Mouse (Mus musculus) kidney, embryonic 16.5 days (tissue): ENCODE results near the gene Iqca. TPM values are rescaled to one million over a fixed set of nuclear protein-coding genes. Genes with fewer than 3 reads are reported as not detected.

Experiments used
- ATAC-seq: fragments of 200-750 bp; cut with Nextera tagmentation; 2 replicates; pipeline ENCODE4 v1.8.0; 2017; ENCODE audit warnings: moderate TSS enrichment; ENCODE audit not compliant: low FRiP score, low TSS enrichment
- H3K27ac ChIP-seq: fragments of 300-500 bp; sonication (generic); 2 replicates; pipeline ENCODE4 v1.5.1; 2014; ENCODE audit warnings: low read length
- H3K27me3 ChIP-seq: fragments of 300-500 bp; sonication (generic); 2 replicates; pipeline ENCODE4 v1.6.1; 2014; ENCODE audit warnings: low read length, control low read depth, mixed read lengths; ENCODE audit not compliant: insufficient read depth
- H3K36me3 ChIP-seq: fragments of 300-500 bp; sonication (generic); 2 replicates; pipeline ENCODE4 v1.6.1; 2014; ENCODE audit warnings: low read length, control low read depth, mixed read lengths; ENCODE audit not compliant: insufficient read depth
- H3K4me1 ChIP-seq: fragments of 300-500 bp; sonication (generic); 2 replicates; pipeline ENCODE4 v1.6.1; 2014; ENCODE audit warnings: low read length, control low read depth, mixed read lengths; ENCODE audit not compliant: insufficient read depth
- H3K4me2 ChIP-seq: fragments of 300-500 bp; sonication (generic); replicated peaks from 2 replicates; pipeline ENCODE4 v1.6.1; 2014; ENCODE audit warnings: low read depth, low read length
- H3K4me3 ChIP-seq: fragments of 300-500 bp; sonication (generic); 2 replicates; pipeline ENCODE4 v1.5.1; 2014; ENCODE audit warnings: mild to moderate bottlenecking, low read length
- H3K9ac ChIP-seq: fragments of 300-500 bp; sonication (generic); replicated peaks from 2 replicates; pipeline ENCODE4 v1.6.1; 2014; ENCODE audit warnings: low read length
- H3K9me3 ChIP-seq: fragments of 300-500 bp; sonication (generic); 2 replicates; pipeline ENCODE4 v1.6.1; 2016; ENCODE audit warnings: low read length, control low read depth
- WGBS: fragments of 180-500 bp; shearing (Covaris S2); extraction: QIAGEN DNeasy Blood & Tissue Kit; methylation state at CpG from one replicate; pipeline ENCODE4 v1.1.7; 2014; 5-methylcytosine and 5-hydroxymethylcytosine counted together
- polyA plus RNA-seq: library from polyadenylated mRNA; unstranded; fragments of >200 nt; fragmentation: Nextera tagmentation; extraction: Ambion mirVana; gene quantifications from 2 replicates; pipeline ENCODE4 v1.2.1, GENCODE M21; 2015

Iqca gene
- polyA plus RNA-seq: 0.34 and 0.39 TPM in 2 replicates

GRCm38 (mm10) chr1:90153099-90153744 is at the start of gene Iqca:
Iqca (minus strand) TSS chr1:90153401.
- Histone ChIP-seq H3K4me2 (peak within 1 kb of the TSS; percentile 51), H3K27me3 (no peaks in the 10 kb centered on the region), H3K27ac (no peak within 1 kb of the TSS), H3K4me3 (peak within 1 kb of the TSS; percentile 29), H3K9me3 (no peaks in the 10 kb centered on the region), H3K9ac (0 out of 2 replicates have a peak within 1 kb of the TSS, but pooled peaks have one; percentile 33), H3K36me3 (no peaks in the 10 kb centered on the region), H3K4me1 (peaks cover 16% of the 10 kb centered on the region)
- WGBS: 4% methylated on average over 18 of the region's 18 CpGs
- peak; percentile 95 for ATAC-seq

GRCm38 (mm10) chr1:90202207-90202978 is 49.2 kb upstream of the Iqca start:
- Histone ChIP-seq H3K27ac (0 out of 2 replicates have a peak overlapping the region, but pooled peaks have one; percentile 11), H3K27me3 (no peaks in the 10 kb centered on the region), H3K9ac (peak overlapping the region; percentile 13; the same call in 1 of the 2 replicates), H3K36me3 (no peaks in the 10 kb centered on the region), H3K4me1 (peaks cover 40% of the 10 kb centered on the region), H3K4me3 (0 out of 2 replicates have a peak overlapping the region, but pooled peaks have one; percentile 5), H3K9me3 (no peaks in the 10 kb centered on the region), H3K4me2 (peak overlapping the region; percentile 57)
- ATAC-seq: peak; percentile 50; the same call in 1 of the 2 replicates
- 15% methylated on average over 23 of the region's 23 CpGs for WGBS

GRCm38 (mm10) chr1:90201655-90202054 is 48.5 kb upstream of the Iqca start:
- 55% methylated on average over 2 of the region's 2 CpGs for WGBS

GRCm38 (mm10) chr1:90201246-90201645 is 48.0 kb upstream of the Iqca start:
- peaks cover 31% of the 10 kb centered on the region for H3K4me1 ChIP-seq
- WGBS: 80% methylated on average over 5 of the region's 5 CpGs

More at GRCm38 (mm10) chr1:90201655-90202054, 48.5 kb upstream of the Iqca start:
- Histone ChIP-seq H3K4me1 (peaks cover 33% of the 10 kb centered on the region), H3K27ac (no peak overlapping the region), H3K9me3 (no peaks in the 10 kb centered on the region), H3K36me3 (no peaks in the 10 kb centered on the region), H3K27me3 (no peaks in the 10 kb centered on the region), H3K9ac (no peak overlapping the region), H3K4me2 (no peak overlapping the region), H3K4me3 (no peak overlapping the region)
- ATAC-seq: no peak

DNA sequence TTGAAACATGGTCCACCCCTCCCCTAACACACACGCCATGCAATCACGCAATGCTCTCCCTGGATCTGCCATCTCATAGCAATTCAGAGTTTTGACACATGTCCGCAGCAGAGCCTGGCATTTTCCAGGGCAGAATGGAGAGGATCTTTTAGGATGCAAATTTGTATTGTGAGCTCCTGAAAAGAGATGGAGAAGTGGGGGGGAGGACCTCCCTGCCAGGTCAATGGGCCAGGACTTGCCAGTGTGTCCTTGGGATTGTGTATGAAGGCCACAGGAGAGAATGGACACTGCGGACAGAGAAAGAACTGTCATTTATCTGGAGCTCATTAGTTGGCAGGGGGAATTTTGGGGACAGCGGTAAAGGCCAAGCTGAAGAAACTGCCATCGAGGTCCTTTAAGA is 35.8 kb upstream of the Iqca start:
- Histone ChIP-seq H3K9ac (no peak overlapping the region), H3K9me3 (peaks cover 10% of the 10 kb centered on the region; the same call in 1 of the 2 replicates), H3K27ac (no peak overlapping the region), H3K36me3 (no peaks in the 10 kb centered on the region), H3K4me1 (no peaks in the 10 kb centered on the region), H3K27me3 (peaks cover 3% of the 10 kb centered on the region; the same call in 1 of the 2 replicates), H3K4me3 (no peak overlapping the region), H3K4me2 (no peak overlapping the region)
- WGBS: 97% methylated on average over 6 of the region's 6 CpGs
- ATAC-seq: no peak

More at GRCm38 (mm10) chr1:90201246-90201645, 48.0 kb upstream of the Iqca start:
- no peaks in the 10 kb centered on the region for H3K36me3 ChIP-seq
- H3K4me3 ChIP-seq: no peak overlapping the region
- H3K4me2 ChIP-seq: no peak overlapping the region
- no peak overlapping the region for H3K9ac ChIP-seq
- no peaks in the 10 kb centered on the region for H3K9me3 ChIP-seq
- H3K27me3 ChIP-seq: no peaks in the 10 kb centered on the region
- no peak for ATAC-seq
- no peak overlapping the region for H3K27ac ChIP-seq

DNA sequence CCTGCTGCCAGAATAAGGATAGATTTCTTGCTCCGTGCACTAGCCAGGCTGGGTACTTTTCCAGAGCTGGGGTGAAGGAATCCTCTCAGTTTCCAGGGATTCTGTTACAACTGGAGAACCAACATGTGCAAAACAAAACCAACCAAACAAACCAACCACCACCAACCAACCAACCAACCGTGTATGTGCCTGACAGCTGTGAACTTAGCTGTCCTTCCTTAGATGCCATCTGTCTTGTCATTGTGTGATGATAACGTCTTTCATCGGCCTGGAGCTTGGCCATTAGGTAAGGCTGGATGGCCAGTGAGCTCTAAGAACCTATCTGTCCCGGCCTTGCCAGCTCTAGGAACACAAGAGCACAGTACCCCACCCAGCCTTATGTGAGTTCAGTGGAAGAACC is 33.7 kb upstream of the Iqca start:
- Histone ChIP-seq H3K9ac (no peak overlapping the region), H3K4me3 (no peak overlapping the region), H3K36me3 (no peaks in the 10 kb centered on the region), H3K9me3 (peaks cover 10% of the 10 kb centered on the region; the same call in 1 of the 2 replicates), H3K27me3 (peaks cover 6% of the 10 kb centered on the region; the same call in 1 of the 2 replicates), H3K4me1 (no peaks in the 10 kb centered on the region), H3K4me2 (no peak overlapping the region), H3K27ac (no peak overlapping the region)
- 85% methylated on average over 5 of the region's 5 CpGs for WGBS
- ATAC-seq: no peak

DNA sequence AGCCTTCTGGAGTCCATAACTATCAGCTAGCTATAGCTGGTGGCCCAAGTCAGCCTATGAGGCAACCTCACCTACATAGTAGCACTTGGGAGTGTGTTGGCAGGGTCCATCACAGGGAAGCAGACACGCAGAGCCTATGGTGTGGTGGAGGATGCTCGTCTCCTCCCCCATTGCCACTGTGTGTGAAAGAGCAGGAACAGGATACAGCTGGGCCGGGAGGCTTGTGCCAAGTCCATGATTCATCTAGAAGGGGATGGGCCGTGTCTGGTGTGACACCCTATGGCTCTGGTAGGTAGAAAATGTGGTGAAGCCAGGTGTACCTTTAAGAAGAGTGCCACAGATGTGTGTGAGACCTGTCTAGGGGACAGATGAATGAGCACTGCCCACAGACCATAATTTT is 33.0 kb upstream of the Iqca start:
- no peak for ATAC-seq
- Histone ChIP-seq H3K9ac (no peak overlapping the region), H3K9me3 (peaks cover 10% of the 10 kb centered on the region; the same call in 1 of the 2 replicates), H3K27ac (no peak overlapping the region), H3K4me2 (no peak overlapping the region), H3K4me1 (no peaks in the 10 kb centered on the region), H3K27me3 (peaks cover 6% of the 10 kb centered on the region; the same call in 1 of the 2 replicates), H3K36me3 (no peaks in the 10 kb centered on the region), H3K4me3 (no peak overlapping the region)
- WGBS: 75% methylated on average over 4 of the region's 4 CpGs

DNA sequence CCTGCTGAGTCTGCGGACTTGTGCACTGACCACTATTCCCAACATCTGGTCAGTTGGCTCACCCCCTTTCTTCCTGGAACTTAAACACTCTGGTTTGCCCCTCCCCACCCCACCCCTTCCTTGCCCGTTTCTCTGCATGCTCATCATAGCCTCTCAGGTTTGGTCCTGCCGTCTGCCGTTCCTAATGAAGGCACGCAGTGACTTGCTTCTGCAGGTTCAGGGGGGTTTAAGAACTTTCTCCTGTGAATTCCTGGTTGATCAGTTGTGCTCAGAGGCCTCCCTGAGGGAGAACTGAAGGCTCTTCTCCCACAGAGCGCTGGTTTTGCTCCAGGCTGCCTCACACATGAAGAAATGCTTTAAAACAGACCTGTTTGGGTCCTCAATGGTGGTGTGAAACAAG is 30.4 kb upstream of the Iqca start:
- WGBS: 58% methylated on average over 6 of the region's 6 CpGs

GRCm38 (mm10) chr1:90182521-90182920 is 29.3 kb upstream of the Iqca start:
- Histone ChIP-seq H3K9ac (no peak overlapping the region), H3K4me1 (no peaks in the 10 kb centered on the region), H3K36me3 (no peaks in the 10 kb centered on the region), H3K27me3 (peaks cover 3% of the 10 kb centered on the region; the same call in 1 of the 2 replicates), H3K4me3 (no peak overlapping the region), H3K9me3 (peaks cover 10% of the 10 kb centered on the region; the same call in 1 of the 2 replicates), H3K27ac (no peak overlapping the region), H3K4me2 (no peak overlapping the region)
- WGBS: 66% methylated on average over 5 of the region's 5 CpGs
- no peak for ATAC-seq

More for the DNA sequence above, 30.4 kb upstream of the Iqca start:
- Histone ChIP-seq H3K9me3 (peaks cover 10% of the 10 kb centered on the region; the same call in 1 of the 2 replicates), H3K4me3 (no peak overlapping the region), H3K4me1 (no peaks in the 10 kb centered on the region), H3K27ac (no peak overlapping the region), H3K36me3 (no peaks in the 10 kb centered on the region), H3K27me3 (peaks cover 3% of the 10 kb centered on the region; the same call in 1 of the 2 replicates), H3K4me2 (no peak overlapping the region), H3K9ac (no peak overlapping the region)
- ATAC-seq: no peak
